Mouse (Mus musculus): Measurements from ENCODE around the gene Gm11111.
"Not testable (repeated sequence)": the region's sequence is repeated elsewhere in the genome, so short reads cannot be mapped to it uniquely, and the experiment has no call there.

Gm11111 gene

DNA sequence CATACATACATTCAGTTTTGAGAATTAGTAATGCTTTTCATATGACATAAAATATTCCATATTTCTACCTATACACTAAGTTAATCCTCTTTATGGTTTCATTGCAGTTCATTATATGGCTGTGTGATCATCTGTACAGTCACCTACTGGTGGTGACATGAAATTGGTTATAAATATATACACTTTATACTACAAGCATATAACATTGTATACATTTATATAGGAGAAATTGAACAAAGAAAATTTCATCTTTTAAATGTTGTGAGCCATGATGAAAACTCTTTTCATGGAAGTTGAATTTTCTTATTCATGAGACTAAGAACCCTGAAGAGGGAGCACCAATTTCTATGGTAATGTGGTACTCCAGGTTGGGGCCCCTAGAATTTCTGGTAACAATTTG, at the start of gene Gm11111:
TSS of gene Gm11111 (plus strand) at position 301 of the 400 bp plus-strand sequence.
- in situ Hi-C loops (cut with MboI; ENCODE audit: unreplicated experiment in 2 of 2), result no loop called here

DNA sequence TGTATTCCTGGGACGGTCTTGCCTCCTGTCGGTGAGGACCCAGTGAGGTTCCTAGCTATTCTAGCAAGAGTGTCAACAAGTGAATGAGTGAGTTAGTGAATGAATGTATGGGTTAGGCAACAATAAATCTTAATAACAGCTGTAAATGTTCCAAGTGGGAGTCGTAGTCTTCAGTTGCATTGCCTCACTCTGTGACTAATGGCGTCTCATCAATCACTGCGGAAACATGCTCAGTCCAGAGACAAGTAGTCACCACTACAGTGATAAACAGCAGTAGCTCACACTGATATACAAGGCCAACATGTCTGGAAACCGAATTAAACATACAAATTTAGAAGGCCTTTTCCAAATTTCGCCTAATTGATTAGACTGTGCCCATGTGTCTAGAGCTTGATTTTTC, 36.3 kb upstream of the Gm11111 start:
- in situ Hi-C loops (cut with MboI; ENCODE audit: unreplicated experiment in 2 of 2), result no loop called here

DNA sequence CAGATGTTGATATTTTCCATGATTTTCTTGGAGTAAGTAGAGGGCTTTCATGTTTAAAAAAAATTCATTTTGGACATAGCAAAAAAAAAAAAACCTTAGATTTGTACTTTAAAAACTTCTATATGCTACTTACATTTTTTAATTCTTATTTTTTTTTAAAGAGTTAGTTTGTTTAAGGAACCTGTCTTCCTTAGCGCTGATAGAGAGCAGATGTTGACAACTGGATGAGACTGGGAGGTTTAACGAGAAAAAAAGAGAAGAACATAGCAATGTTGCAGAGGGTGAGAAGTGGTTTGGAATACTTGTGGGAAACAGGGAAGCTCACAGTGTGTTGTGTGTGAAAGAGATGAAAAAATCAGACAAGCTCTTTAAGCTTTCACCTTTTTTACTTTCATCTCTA, 32.4 kb upstream of the Gm11111 start:
- in situ Hi-C loops (cut with MboI; ENCODE audit: unreplicated experiment in 2 of 2), result no loop called here

DNA sequence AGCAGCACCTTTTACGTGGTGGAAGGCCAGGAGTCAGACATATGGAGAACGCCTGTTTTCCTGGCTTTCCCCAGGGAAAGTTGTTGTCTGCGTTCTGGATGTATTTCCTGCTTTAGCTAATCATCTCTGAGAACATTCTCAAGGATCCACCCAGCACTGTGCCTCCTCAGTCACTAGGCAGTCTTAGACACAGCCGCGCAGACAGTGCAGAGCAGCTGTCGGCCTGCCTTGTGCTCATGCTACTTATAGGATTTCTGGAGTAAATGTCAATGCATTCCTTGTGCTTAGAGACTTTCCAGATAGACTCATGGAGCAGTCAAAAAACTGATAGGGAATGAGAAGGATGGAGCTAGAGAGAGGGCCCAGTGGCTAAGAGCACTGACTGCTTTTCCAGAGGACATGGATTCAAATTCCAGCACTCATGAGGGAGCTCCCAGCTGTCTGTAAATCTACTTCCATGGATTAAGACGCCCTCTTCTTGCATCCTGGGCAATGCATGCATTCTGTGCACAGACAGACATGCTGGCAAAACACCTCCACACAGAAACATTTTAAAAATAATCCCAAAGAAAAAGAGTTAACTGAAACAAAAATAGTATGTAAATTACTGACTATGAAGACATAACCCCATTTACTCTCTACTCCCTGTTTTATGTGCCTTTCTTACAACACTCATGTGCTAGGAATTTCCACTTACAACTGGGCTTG, 30.1 kb upstream of the Gm11111 start:
- in situ Hi-C loops (cut with MboI; ENCODE audit: unreplicated experiment in 2 of 2), result no loop called here

DNA sequence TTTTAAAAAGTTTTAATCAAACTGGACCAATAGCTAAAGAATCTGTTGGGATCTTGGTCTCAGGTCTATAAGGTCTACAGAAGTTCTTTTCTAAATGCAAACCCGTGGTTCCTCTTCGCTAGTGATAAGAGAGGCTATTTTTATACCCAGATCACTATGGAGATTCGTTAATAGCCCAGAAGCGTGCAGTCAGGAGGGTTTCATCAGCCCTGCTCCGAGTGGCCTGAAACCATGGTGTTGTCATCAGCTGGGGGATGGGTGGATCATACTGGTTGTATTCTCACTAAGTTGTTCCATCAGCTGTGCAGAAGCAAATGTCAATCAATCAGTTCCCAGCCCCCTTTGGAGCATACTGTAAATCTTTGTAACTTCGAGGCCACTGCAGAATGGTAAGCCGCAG, 29.4 kb upstream of the Gm11111 start:
- in situ Hi-C loops (cut with MboI; ENCODE audit: unreplicated experiment in 2 of 2), result no loop called here

DNA sequence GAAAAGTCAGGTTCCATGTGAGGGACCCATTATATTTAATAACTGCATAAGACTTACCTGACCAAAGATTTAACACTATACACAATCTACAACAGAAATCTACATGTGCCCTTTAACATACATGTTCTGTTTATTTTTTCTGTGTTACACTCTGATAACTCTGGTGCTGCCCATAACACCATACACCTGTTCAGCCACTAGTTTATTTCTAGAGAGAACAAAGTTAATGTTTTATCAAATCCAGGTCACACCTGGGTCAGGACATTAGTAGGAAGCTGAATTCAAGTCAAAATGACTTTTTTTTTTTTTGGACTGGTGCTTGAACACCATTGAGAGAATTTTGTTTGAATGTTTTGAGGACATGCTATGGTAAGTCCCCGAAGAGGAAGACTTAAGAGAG, 28.7 kb upstream of the Gm11111 start:
- in situ Hi-C loops (cut with MboI; ENCODE audit: unreplicated experiment in 2 of 2), result no loop called here

DNA sequence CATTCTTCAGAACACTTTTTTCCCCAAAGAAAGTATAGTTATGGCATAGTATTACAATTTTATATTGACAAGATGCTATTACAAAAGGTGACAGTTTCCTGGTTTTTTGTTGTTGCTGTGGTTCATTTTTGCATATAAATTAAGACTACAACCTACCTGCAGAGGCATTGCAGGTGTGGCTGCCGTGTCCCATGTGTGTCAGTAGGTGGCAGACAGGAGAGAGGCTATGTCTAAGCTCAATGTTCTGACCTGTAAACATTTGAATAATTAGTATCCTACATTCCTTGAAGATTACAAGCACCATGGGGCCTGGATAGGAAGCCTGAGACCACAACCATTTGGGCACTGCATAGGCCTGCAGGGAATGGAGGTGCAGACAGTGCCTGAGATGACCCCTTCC, 11.2 kb upstream of the Gm11111 start:
- in situ Hi-C loops (cut with MboI; ENCODE audit: unreplicated experiment in 2 of 2), result no loop called here

DNA sequence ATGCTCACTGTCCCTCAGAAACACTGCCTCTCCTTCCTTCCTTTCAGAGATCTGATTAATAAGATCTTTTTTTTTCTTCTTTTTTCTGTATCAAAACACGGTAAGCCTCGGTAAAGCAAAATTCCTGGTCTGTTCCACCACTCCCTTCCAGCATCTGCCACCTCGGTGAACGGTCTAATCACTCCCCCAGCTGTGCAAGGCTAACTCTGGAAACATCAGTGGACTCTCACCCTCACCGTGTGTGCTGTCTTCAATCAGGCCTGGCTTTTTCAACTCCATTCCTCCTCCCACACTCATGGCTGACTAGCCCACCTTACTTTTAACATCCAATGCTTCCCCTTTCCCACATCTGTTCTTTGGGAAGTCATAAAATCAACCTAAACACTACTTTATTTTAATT, 2.2 kb upstream of the Gm11111 start:
- in situ Hi-C loops (cut with MboI; ENCODE audit: unreplicated experiment in 2 of 2), result no loop called here

DNA sequence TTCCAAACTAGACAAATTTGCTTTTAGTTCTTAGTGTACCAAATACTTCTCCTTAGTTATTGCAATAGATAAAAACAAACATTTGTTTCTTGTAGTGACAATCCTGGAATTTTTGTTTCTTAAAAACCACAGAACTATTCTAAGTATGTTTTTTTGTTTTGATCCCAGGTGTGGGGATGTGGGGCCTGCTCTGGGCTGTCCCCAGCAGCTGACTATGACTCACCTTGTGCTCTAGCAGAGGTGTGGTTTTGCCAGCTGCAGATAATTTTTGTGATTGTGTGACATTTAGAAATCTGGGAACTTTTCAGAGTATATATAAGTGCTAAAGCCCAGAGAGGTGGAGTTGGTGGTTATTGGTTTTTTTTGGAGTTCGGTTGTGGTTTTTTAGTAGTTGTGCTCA, 1.6 kb upstream of the Gm11111 start:
- in situ Hi-C loops (cut with MboI; ENCODE audit: unreplicated experiment in 2 of 2), result no loop called here

DNA sequence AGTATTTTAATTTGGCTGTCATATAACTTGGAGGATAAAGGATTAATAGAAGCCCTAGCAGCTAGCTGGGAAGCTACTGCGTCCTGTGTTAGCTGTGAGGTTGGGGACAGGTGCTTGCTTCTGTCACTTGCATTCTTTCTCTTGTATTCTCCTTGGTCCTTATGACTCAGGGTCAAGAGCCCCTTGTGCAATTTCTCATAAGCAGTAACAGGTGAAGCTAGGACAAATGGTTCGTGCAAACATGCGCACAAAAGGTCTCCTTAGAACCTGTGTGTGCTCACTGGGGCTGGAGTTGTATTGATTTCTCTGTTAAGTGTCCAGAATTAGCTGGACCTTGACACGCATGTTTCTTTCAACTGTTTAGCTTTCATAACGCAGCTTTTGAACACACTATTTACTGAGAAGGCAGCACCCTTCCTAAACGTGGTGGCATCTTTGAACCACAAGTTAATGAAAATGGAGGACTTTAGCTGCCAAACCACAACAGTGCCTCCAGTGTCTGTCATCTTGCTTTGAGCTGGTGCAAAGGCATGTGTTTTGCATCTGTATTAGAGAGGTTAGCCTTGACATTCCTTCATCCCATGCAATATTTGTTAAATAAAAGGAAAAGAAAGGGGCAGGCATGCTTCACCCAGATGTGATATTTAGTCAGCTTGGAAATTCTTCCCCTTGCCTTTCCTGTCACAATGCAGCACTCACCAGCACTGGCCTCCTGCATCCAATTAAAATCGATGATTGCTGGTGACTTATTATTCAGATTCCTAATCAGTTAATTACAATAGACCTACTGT, 511 bp downstream of the Gm11111 start:
- in situ Hi-C loops (cut with MboI; ENCODE audit: unreplicated experiment in 2 of 2), result no loop called here

DNA sequence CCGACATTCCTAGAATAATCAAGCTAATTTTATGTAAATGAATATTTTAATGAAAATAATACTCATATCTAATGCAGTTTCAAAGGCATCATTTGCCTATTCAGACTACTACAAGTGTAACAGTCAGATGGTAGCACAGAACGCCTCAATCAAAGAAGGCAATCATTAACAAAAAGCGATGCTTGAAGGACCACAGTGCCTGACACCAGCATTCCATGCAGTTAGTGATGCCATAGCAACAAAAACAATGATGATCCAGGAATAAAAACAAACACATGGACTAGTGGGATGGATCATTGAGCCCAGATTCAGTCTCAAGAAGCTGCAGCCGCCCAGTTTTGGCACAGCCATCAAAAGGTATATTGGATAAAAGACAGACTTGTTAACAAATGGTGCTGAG, 8.8 kb downstream of the Gm11111 start:
- in situ Hi-C loops (cut with MboI; ENCODE audit: unreplicated experiment in 2 of 2), result no loop called here

DNA sequence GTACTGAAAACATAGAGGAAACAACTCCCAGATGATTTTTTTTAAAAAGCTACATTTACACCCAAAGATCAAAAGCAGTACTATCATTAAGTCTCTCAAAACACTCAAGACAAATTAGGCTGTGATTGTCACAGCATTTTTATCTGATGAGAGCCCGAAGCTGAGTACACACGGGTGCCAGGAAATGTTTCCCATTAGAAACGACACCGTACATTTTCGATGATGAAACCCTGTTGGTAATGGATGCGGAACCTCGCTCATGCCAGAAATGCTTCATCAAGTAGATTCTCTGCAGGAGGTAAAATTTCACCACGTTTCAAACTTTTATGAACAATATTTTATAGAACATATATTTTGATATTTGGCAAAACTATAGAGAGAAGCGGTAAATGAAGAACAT, 10.3 kb downstream of the Gm11111 start:
- in situ Hi-C loops (cut with MboI; ENCODE audit: unreplicated experiment in 2 of 2), result no loop called here

DNA sequence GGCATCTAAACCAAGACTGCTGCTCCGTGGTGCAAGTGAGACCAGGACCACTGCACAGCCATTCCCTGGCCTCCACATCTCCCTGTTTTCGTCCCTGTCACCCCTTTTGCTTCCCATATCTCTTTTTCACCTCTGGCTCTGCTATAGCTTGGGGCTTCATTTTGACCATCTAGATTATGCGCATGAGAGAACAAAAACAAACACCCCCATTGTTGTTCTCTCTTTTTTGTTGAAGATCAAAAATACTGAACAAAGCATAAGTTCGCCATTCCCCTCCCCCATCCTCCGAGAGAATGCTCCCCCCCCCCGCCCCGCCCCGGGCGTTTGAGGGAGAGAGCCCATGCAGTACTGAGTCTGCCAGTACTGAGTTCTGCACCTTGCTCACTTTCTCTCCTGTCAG, 11.3 kb downstream of the Gm11111 start:
- in situ Hi-C loops (cut with MboI; ENCODE audit: unreplicated experiment in 2 of 2), result no loop called here

DNA sequence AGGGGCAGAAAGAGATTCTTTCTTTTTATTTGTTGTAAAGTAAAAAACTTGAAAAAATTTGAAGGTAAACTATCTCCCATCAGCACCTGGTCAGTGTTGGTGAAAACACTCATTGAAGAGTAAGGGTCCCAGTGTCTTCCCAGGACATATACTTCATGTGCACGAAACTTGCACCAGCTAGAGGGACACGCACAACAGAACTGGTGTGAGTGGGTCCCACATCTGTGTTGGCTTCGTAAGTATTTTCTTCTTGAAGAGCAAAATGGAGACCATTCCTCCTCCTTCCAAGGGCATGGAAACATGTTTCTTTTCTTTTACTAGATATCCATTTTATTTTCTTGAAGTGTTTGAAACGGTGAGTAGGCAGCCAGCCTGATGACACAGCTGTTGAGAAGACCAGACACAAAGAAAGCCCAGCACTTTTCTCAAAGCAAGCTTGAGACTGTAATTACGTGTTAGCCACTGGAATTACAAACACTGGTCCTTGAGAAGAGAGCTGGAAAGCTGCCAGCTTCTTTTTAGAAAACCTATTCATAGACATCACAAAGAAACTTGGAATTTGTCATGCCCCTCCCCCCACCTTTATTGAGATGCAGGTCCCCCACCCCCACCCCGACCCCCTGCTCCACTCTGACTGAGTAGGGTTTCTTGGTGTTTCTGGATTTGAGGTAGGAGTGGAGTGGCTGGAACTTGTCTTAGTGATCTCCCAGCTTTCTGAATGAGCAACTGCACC, 14.1 kb downstream of the Gm11111 start:
- in situ Hi-C loops (cut with MboI; ENCODE audit: unreplicated experiment in 2 of 2), result no loop called here

DNA sequence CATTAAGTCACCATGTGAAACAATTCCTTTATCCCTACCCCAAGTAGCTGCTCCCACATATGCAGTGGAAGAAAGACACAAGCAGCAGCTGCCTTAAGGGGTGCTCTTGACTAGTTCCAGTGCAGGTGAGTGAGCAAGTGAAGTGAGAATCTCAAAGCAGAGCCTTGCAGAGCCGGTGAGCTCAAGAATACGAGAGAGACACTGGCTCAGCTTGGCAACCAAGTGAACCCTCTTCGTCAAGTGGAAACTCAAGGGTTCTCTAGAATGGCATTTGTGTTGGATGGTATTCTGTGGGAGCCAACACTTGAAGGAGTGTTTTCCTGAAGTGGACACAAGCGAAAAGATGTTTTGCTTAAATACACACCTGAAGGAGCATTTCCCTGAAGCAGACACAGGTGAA, 16.0 kb downstream of the Gm11111 start:
- in situ Hi-C loops (cut with MboI; ENCODE audit: unreplicated experiment in 2 of 2), result no loop called here

DNA sequence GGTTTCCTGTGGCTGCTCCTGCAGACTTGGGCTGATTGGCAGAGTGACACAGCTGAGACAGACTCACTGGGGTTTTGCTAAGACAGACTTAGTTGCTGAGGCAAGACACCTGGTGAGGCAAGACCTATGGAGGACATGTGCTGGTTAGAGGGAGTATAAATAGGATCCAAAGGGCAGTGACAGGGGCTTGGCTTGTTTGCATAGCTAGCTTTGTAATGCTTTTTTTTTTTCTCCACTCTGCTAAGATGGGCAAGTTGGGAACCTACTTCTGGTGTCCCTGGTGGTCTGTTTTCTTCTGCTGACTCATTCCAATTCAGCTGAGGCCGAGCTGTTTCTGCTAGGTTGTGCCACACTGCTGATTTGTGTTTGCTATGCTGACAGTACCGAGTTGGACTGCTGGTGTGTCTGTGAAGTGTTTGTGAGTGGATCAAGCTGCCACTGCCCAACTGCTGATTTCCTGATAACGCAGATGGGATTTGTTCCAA, 16.6 kb downstream of the Gm11111 start:
- in situ Hi-C loops (cut with MboI; ENCODE audit: unreplicated experiment in 2 of 2), result no loop called here

DNA sequence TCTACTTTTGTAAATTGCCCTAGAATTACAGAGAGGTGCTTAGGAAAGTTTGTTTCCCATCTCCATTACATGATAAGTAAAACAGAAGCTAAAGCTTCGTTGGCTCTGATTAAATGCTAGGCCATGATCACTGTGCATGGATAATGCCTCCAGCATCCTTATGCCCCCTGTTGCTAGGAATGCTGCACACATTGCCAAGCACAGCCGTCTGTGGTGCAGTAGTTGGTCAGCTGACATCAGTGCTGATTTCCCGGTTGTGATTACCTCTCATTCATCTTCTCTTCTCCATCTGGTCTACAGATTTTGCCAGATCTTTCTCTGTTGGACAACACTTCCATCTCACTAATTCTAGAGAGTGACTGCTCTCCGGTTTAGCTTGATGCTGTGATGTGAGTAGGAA, 19.9 kb downstream of the Gm11111 start:
- in situ Hi-C loops (cut with MboI; ENCODE audit: unreplicated experiment in 2 of 2), result no loop called here

DNA sequence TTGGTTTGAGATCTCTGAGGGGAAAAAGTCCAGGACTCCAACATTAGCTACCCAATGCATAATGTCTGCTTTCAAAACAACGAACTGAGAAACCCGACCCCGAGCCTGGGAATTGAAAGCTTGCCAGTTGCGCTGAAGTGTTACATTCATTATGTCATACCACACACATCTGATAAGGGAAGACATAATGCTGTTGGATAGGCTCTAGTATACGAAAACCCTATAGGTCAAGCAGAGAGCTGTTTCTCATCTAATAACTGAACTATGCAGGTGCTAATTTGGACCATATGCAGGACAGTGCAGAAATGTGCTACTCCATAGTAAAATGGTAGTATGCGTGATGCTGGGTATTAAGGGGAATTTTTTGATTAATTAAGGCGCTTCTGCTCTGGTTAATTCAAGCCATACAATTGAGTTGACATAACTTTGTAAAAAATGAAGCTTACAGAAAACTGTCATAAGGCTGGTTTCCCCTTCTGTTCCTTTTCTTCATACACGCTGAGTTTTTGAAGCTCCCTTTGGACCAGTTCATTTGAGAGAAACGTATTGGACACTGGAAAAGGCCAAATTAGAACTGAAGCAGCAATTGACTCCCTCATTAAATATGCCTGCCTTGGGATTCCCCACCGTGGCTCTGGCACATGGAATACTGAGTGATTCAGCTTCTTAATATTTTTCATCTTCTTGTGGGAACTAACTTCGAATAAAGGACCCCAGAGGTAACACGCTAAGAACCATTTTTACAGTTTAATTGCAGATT, 22.4 kb downstream of the Gm11111 start:
- in situ Hi-C loops (cut with MboI; ENCODE audit: unreplicated experiment in 2 of 2), result no loop called here

DNA sequence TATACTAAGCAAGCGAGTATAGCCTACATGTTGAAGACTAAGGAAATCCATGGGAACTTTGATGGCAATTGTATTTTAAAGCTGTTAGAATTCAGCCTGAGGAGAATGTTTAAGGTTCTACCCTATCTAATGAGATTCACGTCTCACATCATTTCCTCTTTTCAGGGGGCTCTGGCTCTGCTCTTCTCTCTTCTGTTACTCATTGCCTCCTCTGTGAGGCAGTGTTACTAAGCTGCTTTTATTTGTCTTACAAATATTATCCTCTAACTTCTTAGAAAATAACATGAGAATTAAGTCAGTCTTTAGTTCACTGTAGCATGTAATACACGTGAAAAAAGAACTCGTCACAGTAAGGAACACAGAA, 23.0 kb downstream of the Gm11111 start:
- in situ Hi-C loops (cut with MboI; ENCODE audit: unreplicated experiment in 2 of 2), result no loop called here

DNA sequence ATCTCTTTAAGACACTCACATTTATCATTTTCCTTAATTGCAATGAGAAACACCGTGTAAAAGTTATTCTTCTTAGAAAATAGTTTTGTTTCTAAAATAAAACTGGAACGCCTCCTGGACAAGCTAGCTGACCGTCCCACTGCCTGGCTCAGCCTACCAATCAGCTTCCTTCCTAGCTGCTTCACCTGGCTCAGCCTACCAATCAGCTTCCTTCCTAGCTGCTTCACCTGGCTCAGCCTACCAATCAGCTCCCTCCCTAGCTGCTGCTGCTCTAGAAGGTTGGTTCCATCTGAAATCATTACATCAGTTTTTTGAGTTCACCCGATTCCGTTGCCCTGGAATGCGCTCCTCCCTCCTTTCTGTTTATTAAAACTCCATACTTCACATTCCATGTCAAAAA, 24.0 kb downstream of the Gm11111 start:
- in situ Hi-C loops (cut with MboI; ENCODE audit: unreplicated experiment in 2 of 2), result not testable (repeated sequence)

DNA sequence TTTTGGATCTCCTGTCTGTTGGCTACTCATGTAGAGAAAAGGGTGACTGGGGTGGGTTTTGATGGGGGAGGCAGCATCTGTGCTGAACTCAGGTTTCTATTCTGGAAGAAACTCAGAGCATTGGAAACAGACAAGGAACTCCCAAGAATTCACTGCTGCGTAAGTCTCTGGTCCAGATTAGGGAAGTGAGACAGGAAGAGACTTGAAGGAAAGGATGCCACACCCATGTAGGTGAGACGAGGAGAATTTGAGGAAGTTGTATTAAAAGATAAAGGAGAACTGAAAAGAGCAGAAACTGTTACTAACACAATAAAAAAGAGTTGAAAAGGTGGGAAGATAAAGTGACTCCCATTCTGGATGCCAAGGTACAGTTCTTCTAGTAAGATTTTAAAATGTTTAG, 25.9 kb downstream of the Gm11111 start:
- in situ Hi-C loops (cut with MboI; ENCODE audit: unreplicated experiment in 2 of 2), result no loop called here
